Mouse (Mus musculus): ENCODE results near the gene Yod1. TPM values are rescaled to one million over a fixed set of nuclear protein-coding genes. Genes with fewer than 3 reads are reported as not detected.

Yod1 gene
- total and polyA plus RNA-seq, 3 experiments: 6.1 to 8.6 TPM; not detected in 1

DNA sequence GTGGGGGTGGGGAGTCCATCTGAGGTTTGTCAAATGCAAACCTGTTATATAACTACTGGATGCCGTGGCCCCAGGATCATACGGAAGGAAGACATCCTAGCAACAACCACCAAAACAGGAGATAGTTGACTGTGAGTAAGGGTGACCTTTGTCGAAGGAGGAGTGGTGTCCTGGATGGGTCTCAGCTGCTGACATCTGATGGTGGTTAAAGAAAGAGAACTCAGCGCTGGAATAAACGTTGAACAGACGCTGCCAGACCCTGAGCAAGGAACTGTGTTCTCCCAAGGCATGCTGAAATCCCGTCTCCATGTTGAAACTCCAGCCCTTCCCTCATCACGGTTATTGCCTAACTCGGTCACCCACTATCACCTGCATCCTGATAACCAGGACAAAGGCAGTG lies 42.6 kb downstream of the Yod1 start:
- Histone ChIP-seq H3K27ac (ENCODE audit: control insufficient read depth, low read depth, low read length) (no peak overlapping the region), H3K36me3 (ENCODE audit: control insufficient read depth in 1 of 2, insufficient read depth in 2 of 2, low read length in 2 of 2) (no peaks in the 10 kb centered on the region; a peak in 1 of 4 replicates), H3K79me2 (ENCODE audit: control insufficient read depth, insufficient read depth, low read length, poor library complexity) (no peaks in the 10 kb centered on the region), H3K9me3 (replicated peaks; ENCODE audit: insufficient read depth, low read length) (no peaks in the 10 kb centered on the region), H3K4me1 (ENCODE audit: control insufficient read depth in 1 of 2, insufficient read depth in 2 of 2, low read length in 2 of 2) (no peaks in the 10 kb centered on the region), H3K9ac (ENCODE audit: control insufficient read depth, low read depth, low read length, poor library complexity, severe bottlenecking) (no peak overlapping the region), H3K4me3 (ENCODE audit: control insufficient read depth in 1 of 2, insufficient read depth in 1 of 2, low read depth in 2 of 2, low read length in 2 of 2) (no peak overlapping the region), H3K27me3 (ENCODE audit: control insufficient read depth in 1 of 2, insufficient read depth in 2 of 2, low read length in 2 of 2) (no peaks in the 10 kb centered on the region; a peak in 1 of 4 replicates)
- no peak for TF ChIP-seq ZMIZ1 (IDR thresholded peaks at IDR 0.05; ENCODE audit: low read depth, low read length)
- TF ChIP-seq BHLHE40 (IDR thresholded peaks at IDR 0.05; ENCODE audit: borderline replicate concordance, low read depth, low read length): no peak
- TF ChIP-seq HCFC1 (IDR thresholded peaks at IDR 0.05; ENCODE audit: low read depth, low read length): no peak
- TF ChIP-seq UBTF (IDR thresholded peaks at IDR 0.05; ENCODE audit: borderline replicate concordance, insufficient read depth, low read depth, low read length): no peak
- no peak for TF ChIP-seq CHD2 (IDR thresholded peaks at IDR 0.05; ENCODE audit: low read length)
- TF ChIP-seq GABPA (IDR thresholded peaks at IDR 0.05; ENCODE audit: low read depth, low read length): no peak
- TF ChIP-seq GATA1 (IDR thresholded peaks at IDR 0.05; ENCODE audit: low read depth, low read length): no peak
- no peak for TF ChIP-seq MYB (IDR thresholded peaks at IDR 0.05; ENCODE audit: low read depth, low read length)
- no peak for DNase-seq (ENCODE audit: low read depth, low spot score)

DNA sequence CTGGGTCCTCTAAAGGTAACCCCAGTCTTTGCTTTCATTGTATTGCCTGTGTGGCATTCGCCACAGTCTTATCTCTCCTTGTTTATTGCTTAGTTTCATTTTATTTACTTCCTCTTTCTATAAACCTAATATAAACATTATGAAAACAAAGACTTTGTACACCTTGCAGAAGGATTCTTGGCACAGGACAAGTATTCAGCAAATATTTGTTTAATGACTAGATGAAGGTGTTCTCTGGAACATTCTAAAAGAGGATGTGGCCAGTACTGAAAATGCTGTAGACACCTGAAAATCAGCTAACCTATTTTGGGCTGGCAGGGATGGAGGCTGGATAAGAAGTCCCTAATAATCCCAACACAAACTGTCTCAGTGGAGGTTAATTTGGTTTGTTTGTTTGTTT lies 44.5 kb downstream of the Yod1 start:
- no peak overlapping the region for H3K4me3 ChIP-seq (ENCODE audit: control insufficient read depth in 1 of 2, insufficient read depth in 1 of 2, low read depth in 2 of 2, low read length in 2 of 2)
- H3K27ac ChIP-seq (ENCODE audit: control insufficient read depth, low read depth, low read length): no peak overlapping the region

DNA sequence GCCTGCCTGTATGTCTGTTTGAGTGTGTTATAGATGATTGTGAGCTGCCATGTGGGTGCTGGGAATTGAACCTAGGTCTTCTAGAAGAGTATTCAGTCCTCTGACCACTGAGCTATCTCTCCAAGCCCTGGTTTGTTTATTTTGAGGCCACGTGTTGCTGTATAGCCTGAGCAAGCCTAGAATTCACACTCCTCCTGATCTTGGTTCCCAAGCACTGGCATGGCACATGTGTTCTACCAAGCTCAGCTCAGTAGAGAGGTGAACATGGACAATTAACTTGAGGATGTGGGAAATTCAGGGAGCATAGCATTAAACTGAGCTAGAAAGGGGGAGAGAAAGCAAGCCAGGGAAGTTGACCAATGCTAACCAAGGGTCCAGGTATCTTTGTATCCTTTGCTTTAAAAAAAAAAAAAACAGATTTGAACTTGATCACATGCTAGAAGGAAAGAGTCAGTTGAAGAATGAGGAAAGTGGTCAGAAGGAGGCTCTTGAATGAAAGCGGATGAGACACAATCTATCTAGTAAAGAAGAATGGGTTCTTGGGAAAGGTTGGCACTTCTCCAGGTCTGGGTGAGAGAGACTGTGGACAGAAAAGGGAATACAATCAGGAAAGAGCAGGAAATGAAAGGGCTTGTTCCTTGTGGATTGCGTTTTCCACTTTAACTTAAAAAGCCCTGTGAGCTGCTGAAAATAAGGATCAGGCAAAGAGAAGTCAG lies 45.1 kb downstream of the Yod1 start:
- Histone ChIP-seq H3K4me1 (ENCODE audit: control insufficient read depth in 1 of 2, insufficient read depth in 2 of 2, low read length in 2 of 2) (no peaks in the 10 kb centered on the region), H3K9me3 (replicated peaks; ENCODE audit: insufficient read depth, low read length) (no peaks in the 10 kb centered on the region), H3K36me3 (ENCODE audit: control insufficient read depth in 1 of 2, insufficient read depth in 2 of 2, low read length in 2 of 2) (no peaks in the 10 kb centered on the region; a peak in 1 of 4 replicates), H3K27me3 (ENCODE audit: control insufficient read depth in 1 of 2, insufficient read depth in 2 of 2, low read length in 2 of 2) (peaks cover 0 to 2% of the 10 kb centered on the region in 2 experiments; a peak in 2 of 4 replicates), H3K27ac (ENCODE audit: control insufficient read depth, low read depth, low read length) (no peak overlapping the region), H3K4me3 (ENCODE audit: control insufficient read depth in 1 of 2, insufficient read depth in 1 of 2, low read depth in 2 of 2, low read length in 2 of 2) (no peak overlapping the region), H3K79me2 (ENCODE audit: control insufficient read depth, insufficient read depth, low read length, poor library complexity) (no peaks in the 10 kb centered on the region), H3K9ac (ENCODE audit: control insufficient read depth, low read depth, low read length, poor library complexity, severe bottlenecking) (no peak overlapping the region)
- DNase-seq (ENCODE audit: low read depth, low spot score): no peak
- TF ChIP-seq MAX (IDR thresholded peaks at IDR 0.05; ENCODE audit: low read length) (no peak), TBP (IDR thresholded peaks at IDR 0.05; ENCODE audit: low read depth, low read length) (no peak), CTCF (IDR thresholded peaks at IDR 0.05 in 2 of 3, conservative IDR thresholded peaks at IDR 0.05 in 1 of 3; ENCODE audit: control insufficient read depth in 1 of 3, insufficient read depth in 1 of 3, low read depth in 2 of 3, low read length in 3 of 3, poor library complexity in 1 of 3, severe bottlenecking in 1 of 3) (no peak), MYC (IDR thresholded peaks at IDR 0.05; ENCODE audit: low read depth, low read length) (no peak), UBTF (IDR thresholded peaks at IDR 0.05; ENCODE audit: borderline replicate concordance, insufficient read depth, low read depth, low read length) (no peak), RCOR1 (IDR thresholded peaks at IDR 0.05; ENCODE audit: low read depth, low read length) (no peak), MYB (IDR thresholded peaks at IDR 0.05; ENCODE audit: low read depth, low read length) (no peak), ETS1 (IDR thresholded peaks at IDR 0.05; ENCODE audit: low read depth, low read length) (no peak), ZNF384 (IDR thresholded peaks at IDR 0.05; ENCODE audit: low read depth, low read length) (no peak), ELF1 (IDR thresholded peaks at IDR 0.05; ENCODE audit: low read depth, low read length) (no peak), USF2 (IDR thresholded peaks at IDR 0.05; ENCODE audit: borderline replicate concordance in 1 of 2, insufficient read depth in 1 of 2, low read depth in 1 of 2, low read length in 2 of 2) (no peak), ZC3H11A (IDR thresholded peaks at IDR 0.05; ENCODE audit: low read depth, low read length) (no peak), HCFC1 (IDR thresholded peaks at IDR 0.05; ENCODE audit: low read depth, low read length) (no peak), TAL1 (IDR thresholded peaks at IDR 0.05; ENCODE audit: low read length) (no peak), RAD21 (IDR thresholded peaks at IDR 0.05; ENCODE audit: low read depth, low read length) (no peak), E2F4 (IDR thresholded peaks at IDR 0.05; ENCODE audit: borderline replicate concordance, low read depth, low read length) (no peak), GABPA (IDR thresholded peaks at IDR 0.05; ENCODE audit: low read depth, low read length) (no peak)

More for the DNA sequence above, 44.5 kb downstream of the Yod1 start:
- DNase-seq (ENCODE audit: low read depth, low spot score): no peak
- H3K36me3 ChIP-seq (ENCODE audit: control insufficient read depth in 1 of 2, insufficient read depth in 2 of 2, low read length in 2 of 2): no peaks in the 10 kb centered on the region; a peak in 1 of 4 replicates
- no peak for TF ChIP-seq TCF12 (IDR thresholded peaks at IDR 0.05; ENCODE audit: low read depth, low read length)
- no peak for TF ChIP-seq MAFK (IDR thresholded peaks at IDR 0.05; ENCODE audit: borderline replicate concordance, low read depth, low read length)
- TF ChIP-seq ZC3H11A (IDR thresholded peaks at IDR 0.05; ENCODE audit: low read depth, low read length): no peak
- TF ChIP-seq CHD1 (IDR thresholded peaks at IDR 0.05; ENCODE audit: low read depth, low read length): no peak
- TF ChIP-seq CTCF (IDR thresholded peaks at IDR 0.05 in 2 of 3, conservative IDR thresholded peaks at IDR 0.05 in 1 of 3; ENCODE audit: control insufficient read depth in 1 of 3, insufficient read depth in 1 of 3, low read depth in 2 of 3, low read length in 3 of 3, poor library complexity in 1 of 3, severe bottlenecking in 1 of 3): no peak
- no peaks in the 10 kb centered on the region; a peak in 2 of 4 replicates for H3K27me3 ChIP-seq (ENCODE audit: control insufficient read depth in 1 of 2, insufficient read depth in 2 of 2, low read length in 2 of 2)
- H3K9ac ChIP-seq (ENCODE audit: control insufficient read depth, low read depth, low read length, poor library complexity, severe bottlenecking): no peak overlapping the region
- H3K79me2 ChIP-seq (ENCODE audit: control insufficient read depth, insufficient read depth, low read length, poor library complexity): no peaks in the 10 kb centered on the region
- no peaks in the 10 kb centered on the region for H3K4me1 ChIP-seq (ENCODE audit: control insufficient read depth in 1 of 2, insufficient read depth in 2 of 2, low read length in 2 of 2)
- no peaks in the 10 kb centered on the region for H3K9me3 ChIP-seq (replicated peaks; ENCODE audit: insufficient read depth, low read length)

Measured in MEL (cell line).